Mouse (Mus musculus) limb, embryonic 12.5 days (tissue): ENCODE results near the gene Cd180. TPM values are rescaled to one million over a fixed set of nuclear protein-coding genes. Genes with fewer than 3 reads are reported as not detected.
"Not testable (repeated sequence)": the region's sequence is repeated elsewhere in the genome, so short reads cannot be mapped to it uniquely, and the experiment has no call there.

Experiments used
- ATAC-seq: fragments of 200-750 bp; cut with Nextera tagmentation; 2 replicates; pipeline ENCODE4 v1.8.0; 2017; ENCODE audit warnings: low read depth, moderate TSS enrichment; ENCODE audit not compliant: insufficient number of reproducible peaks, insufficient read depth, low FRiP score, low TSS enrichment
- H3K27ac ChIP-seq: fragments of 300-500 bp; sonication (generic); 2 replicates; pipeline ENCODE4 v1.5.1; 2016; ENCODE audit warnings: mild to moderate bottlenecking, moderate library complexity
- H3K27me3 ChIP-seq: fragments of 300-500 bp; sonication (generic); 2 replicates; pipeline ENCODE4 v1.6.1; 2016; ENCODE audit warnings: mild to moderate bottlenecking, moderate library complexity
- H3K36me3 ChIP-seq: fragments of 300-500 bp; sonication (generic); 2 replicates; pipeline ENCODE4 v1.6.1; 2016; ENCODE audit warnings: mild to moderate bottlenecking, moderate library complexity
- H3K4me1 ChIP-seq: fragments of 300-500 bp; sonication (generic); replicated peaks from 2 replicates; pipeline ENCODE4 v1.6.1; 2016
- H3K4me2 ChIP-seq: fragments of 300-500 bp; sonication (generic); 2 replicates; pipeline ENCODE4 v1.6.1; 2016; ENCODE audit warnings: mild to moderate bottlenecking, moderate library complexity
- H3K4me3 ChIP-seq: fragments of 300-500 bp; sonication (generic); replicated peaks from 2 replicates; pipeline ENCODE4 v1.5.1; 2016; ENCODE audit warnings: mild to moderate bottlenecking
- H3K9ac ChIP-seq: fragments of 300-500 bp; sonication (generic); replicated peaks from 2 replicates; pipeline ENCODE4 v1.6.1; 2016; ENCODE audit warnings: mild to moderate bottlenecking, moderate library complexity
- H3K9me3 ChIP-seq: fragments of 300-500 bp; sonication (generic); 2 replicates; pipeline ENCODE4 v1.6.1; 2016; ENCODE audit warnings: mild to moderate bottlenecking, moderate library complexity
- WGBS: fragments of 180-500 bp; shearing (Covaris S2); methylation state at CpG from one replicate; pipeline ENCODE4 v1.1.7; 2016; 5-methylcytosine and 5-hydroxymethylcytosine counted together
- polyA plus RNA-seq: library from polyadenylated mRNA; unstranded; fragments of >200 nt; fragmentation: Nextera tagmentation; extraction: Ambion mirVana; gene quantifications from 2 replicates; pipeline ENCODE4 v1.2.1, GENCODE M21; 2016

The Cd180 gene
- polyA plus RNA-seq, 1 experiment from 2014 or later = 0.16 TPM

DNA sequence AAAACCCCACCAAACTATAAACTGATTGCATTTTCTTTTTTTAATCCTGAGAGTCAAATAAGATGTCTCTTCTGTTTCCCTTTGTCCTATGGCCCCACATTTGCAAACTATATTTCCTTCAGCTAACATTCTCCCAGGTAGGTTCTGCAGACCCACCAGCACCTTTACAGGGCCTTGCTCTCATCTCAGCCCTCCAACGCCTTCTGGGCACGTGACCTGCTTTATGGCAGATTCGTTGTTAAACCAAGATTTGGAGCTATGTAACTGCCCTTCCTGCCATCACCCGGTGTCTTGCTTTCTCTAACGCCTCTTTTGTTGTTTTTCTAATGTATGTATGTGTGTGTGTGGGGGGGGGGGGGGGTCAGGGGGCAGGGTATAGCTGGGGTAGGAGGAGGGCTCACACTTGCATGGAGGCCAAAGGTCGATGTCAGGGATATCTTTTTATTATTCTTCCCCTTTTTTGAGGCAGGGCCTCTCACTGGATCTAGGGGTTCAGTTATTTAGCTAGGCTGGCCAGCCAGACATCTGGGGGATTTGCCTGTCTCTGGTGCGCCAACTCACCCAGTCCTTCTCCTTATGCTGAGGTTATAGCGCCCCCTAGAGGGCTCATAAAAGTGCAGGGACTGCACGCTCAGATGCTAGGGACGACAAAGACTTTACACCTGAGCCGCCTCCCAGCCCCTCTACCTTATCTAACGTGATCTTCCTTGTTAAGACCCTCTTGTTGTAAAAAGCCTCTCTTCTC lies 28.3 kb upstream of the Cd180 start:
- no peak overlapping the region for H3K27ac ChIP-seq
- H3K4me3 ChIP-seq = no peak overlapping the region
- 56% methylated on average over 12 of the region's 12 CpGs for WGBS
- H3K4me1 ChIP-seq = no peaks in the 10 kb centered on the region; the same call in 1 of the 2 replicates
- peaks cover 12% of the 10 kb centered on the region for H3K27me3 ChIP-seq
- no peaks in the 10 kb centered on the region for H3K9me3 ChIP-seq
- H3K4me2 ChIP-seq = peak overlapping the region; percentile 2
- no peak overlapping the region for H3K9ac ChIP-seq
- no peak for ATAC-seq
- no peaks in the 10 kb centered on the region for H3K36me3 ChIP-seq

DNA sequence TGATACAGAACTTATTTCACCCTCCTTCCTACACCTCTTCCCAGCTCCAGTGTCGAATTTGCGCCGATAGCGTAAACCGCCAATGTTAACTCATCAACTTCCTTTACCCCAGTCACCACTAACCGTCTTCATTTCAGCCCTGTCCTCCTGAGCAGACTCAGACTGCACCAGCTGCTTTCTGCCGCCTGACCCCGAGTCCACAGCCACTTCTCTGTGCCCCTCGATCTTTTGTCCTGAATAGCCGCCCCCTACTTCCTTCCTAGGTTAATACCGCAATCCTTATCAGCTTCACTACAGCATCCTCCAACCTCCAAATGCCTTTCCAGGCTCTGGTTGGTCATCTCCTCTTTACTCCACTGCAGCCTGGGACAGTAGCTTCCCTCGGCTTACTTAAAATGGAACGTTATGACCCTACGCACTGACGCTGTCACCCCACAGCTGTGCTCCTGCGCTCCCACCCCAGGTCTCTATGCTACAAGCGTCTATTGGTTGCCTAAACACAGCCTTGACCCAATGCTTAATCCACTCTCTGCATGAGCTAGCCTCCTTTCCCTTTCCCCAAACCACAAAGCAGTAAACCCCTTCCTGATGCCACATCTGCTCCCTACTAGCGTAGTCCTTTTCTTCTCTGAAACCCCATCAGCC lies 27.6 kb upstream of the Cd180 start:
- no peak for ATAC-seq
- no peak overlapping the region for H3K9ac ChIP-seq
- H3K4me1 ChIP-seq = peaks cover 5% of the 10 kb centered on the region
- 57% methylated on average over 18 of the region's 18 CpGs for WGBS
- H3K4me3 ChIP-seq = no peak overlapping the region
- no peaks in the 10 kb centered on the region for H3K36me3 ChIP-seq
- H3K27me3 ChIP-seq = peaks cover 12% of the 10 kb centered on the region
- H3K4me2 ChIP-seq = peak overlapping the region; percentile 2
- H3K27ac ChIP-seq = no peak overlapping the region
- H3K9me3 ChIP-seq = no peaks in the 10 kb centered on the region

DNA sequence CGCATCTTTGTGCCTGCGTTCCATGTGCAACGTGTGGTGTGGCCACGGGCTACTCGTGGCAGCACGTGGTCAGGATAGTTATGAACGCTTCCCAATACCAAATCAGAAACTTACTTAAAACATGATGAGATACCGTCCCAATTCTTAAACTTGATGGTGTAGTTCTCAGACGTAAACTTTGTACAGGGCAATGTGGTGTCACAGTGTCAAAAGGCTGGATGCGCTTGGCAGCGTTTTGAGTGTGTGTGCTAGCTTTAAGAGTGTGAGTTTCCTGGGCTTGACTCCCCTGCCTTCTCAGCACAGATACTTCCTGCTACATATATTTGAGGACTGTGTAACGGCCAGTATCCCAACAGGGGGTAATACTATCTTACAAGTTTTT lies 27.1 kb upstream of the Cd180 start:
- no peaks in the 10 kb centered on the region for H3K36me3 ChIP-seq
- H3K4me3 ChIP-seq = no peak overlapping the region
- H3K27ac ChIP-seq = no peak overlapping the region
- no peak overlapping the region for H3K4me2 ChIP-seq
- no peak overlapping the region for H3K9ac ChIP-seq
- peaks cover 5% of the 10 kb centered on the region for H3K4me1 ChIP-seq
- H3K9me3 ChIP-seq = no peaks in the 10 kb centered on the region
- peaks cover 12% of the 10 kb centered on the region for H3K27me3 ChIP-seq
- no peak for ATAC-seq
- WGBS = 81% methylated on average over 12 of the region's 12 CpGs

DNA sequence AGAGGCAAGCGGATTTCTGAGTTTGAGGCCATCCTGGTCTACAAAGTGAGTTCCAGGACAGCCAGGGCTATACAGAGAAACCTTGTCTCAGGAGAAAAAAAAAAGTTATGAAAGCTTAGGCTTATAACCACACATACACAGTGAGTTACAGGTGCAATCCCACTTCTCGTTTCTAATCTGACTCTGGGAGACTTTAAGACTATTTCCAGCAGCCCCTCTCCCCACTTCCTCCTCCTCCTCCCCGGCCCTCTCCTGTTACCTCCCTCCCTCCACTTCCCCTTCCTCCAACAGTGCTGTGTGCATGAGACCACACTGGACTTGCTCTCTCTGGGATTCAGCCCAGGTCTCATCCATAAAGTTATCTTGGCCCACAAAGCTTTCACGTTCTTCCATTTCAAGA lies 26.6 kb upstream of the Cd180 start:
- ATAC-seq = no peak
- 73% methylated on average over 4 of the region's 4 CpGs for WGBS

DNA sequence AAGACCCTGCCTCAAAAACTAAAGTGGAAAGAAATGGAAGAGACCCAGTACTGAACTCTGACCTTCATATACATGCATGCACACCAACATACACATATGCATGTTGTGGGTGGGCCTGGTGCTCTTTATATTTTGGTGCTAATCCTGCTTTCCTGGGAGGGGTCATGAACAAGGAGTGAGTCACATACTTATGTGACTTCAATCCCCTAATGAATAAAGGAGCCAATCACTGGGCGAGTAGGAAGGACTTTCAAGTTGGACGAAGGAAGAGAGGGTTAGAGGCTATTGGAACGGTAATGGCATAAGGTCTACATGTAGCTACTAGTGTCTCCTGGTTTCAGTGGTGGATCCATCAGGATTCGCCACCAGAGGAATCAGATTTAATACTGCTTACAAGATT lies 26.0 kb upstream of the Cd180 start:
- ATAC-seq = no peak
- no peak overlapping the region for H3K4me2 ChIP-seq
- WGBS = 85% methylated on average over 4 of the region's 4 CpGs

More for the DNA sequence above, 26.6 kb upstream of the Cd180 start:
- H3K27ac ChIP-seq = no peak overlapping the region
- peaks cover 12% of the 10 kb centered on the region for H3K27me3 ChIP-seq
- no peak overlapping the region for H3K4me3 ChIP-seq
- no peak overlapping the region for H3K4me2 ChIP-seq
- no peaks in the 10 kb centered on the region for H3K36me3 ChIP-seq
- peaks cover 5% of the 10 kb centered on the region for H3K4me1 ChIP-seq
- no peaks in the 10 kb centered on the region for H3K9me3 ChIP-seq
- no peak overlapping the region for H3K9ac ChIP-seq

DNA sequence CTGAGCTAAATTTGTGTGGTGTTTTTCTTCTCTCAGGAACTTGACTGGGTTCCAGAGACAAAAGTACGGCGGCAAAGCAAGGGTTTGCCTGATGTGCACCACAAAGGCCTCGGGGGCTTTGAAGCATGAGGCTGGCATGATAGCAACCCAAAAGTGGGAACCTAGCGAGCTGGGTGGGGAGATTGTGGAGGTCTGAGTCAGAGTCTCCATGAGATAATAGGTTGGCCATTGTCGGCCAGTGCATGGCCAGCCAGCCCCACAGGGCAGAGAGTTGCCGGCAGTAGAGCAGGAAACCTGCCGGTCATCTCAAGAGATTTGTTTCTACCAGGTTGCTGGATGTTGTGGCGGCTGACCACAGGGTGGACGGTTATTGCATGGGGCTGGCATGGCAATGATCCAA lies 25.5 kb upstream of the Cd180 start:
- ATAC-seq = no peak
- no peak overlapping the region for H3K4me3 ChIP-seq
- H3K27me3 ChIP-seq = peaks cover 12% of the 10 kb centered on the region
- H3K4me2 ChIP-seq = no peak overlapping the region
- no peak overlapping the region for H3K27ac ChIP-seq
- no peaks in the 10 kb centered on the region for H3K36me3 ChIP-seq
- no peaks in the 10 kb centered on the region; the same call in 1 of the 2 replicates for H3K9me3 ChIP-seq
- no peak overlapping the region for H3K9ac ChIP-seq
- peaks cover 5% of the 10 kb centered on the region for H3K4me1 ChIP-seq
- 91% methylated on average over 9 of the region's 9 CpGs for WGBS

More for the DNA sequence above, 26.0 kb upstream of the Cd180 start:
- Histone ChIP-seq H3K9ac (no peak overlapping the region), H3K36me3 (no peaks in the 10 kb centered on the region), H3K4me1 (peaks cover 5% of the 10 kb centered on the region), H3K4me3 (no peak overlapping the region), H3K27ac (no peak overlapping the region), H3K9me3 (no peaks in the 10 kb centered on the region; the same call in 1 of the 2 replicates), H3K27me3 (peaks cover 12% of the 10 kb centered on the region)

DNA sequence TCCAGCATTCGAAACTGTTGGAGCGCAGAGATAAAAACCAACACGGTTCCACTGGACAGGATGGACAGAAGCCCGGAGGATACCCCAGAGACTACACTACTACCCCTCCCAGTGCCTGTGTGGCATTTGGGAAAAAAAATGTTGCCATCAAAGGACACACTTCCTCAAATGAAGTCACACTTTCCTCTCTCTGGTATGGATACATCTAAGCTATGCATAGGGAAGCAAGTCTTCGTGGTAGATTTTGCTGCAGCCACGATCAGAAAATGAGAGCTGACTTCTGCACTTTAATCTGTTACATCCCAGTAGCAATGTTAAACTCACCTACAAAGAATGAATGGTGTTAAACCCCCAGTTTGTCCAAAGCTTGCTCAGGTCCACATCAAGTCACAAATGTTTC lies 24.4 kb upstream of the Cd180 start:
- Histone ChIP-seq H3K4me1 (peaks cover 5% of the 10 kb centered on the region), H3K9ac (no peak overlapping the region), H3K9me3 (no peaks in the 10 kb centered on the region; the same call in 1 of the 2 replicates), H3K4me3 (no peak overlapping the region), H3K27me3 (peaks cover 9% of the 10 kb centered on the region), H3K4me2 (no peak overlapping the region), H3K27ac (no peak overlapping the region), H3K36me3 (no peaks in the 10 kb centered on the region)
- no peak for ATAC-seq
- WGBS = 80% methylated on average over 6 of the region's 6 CpGs

DNA sequence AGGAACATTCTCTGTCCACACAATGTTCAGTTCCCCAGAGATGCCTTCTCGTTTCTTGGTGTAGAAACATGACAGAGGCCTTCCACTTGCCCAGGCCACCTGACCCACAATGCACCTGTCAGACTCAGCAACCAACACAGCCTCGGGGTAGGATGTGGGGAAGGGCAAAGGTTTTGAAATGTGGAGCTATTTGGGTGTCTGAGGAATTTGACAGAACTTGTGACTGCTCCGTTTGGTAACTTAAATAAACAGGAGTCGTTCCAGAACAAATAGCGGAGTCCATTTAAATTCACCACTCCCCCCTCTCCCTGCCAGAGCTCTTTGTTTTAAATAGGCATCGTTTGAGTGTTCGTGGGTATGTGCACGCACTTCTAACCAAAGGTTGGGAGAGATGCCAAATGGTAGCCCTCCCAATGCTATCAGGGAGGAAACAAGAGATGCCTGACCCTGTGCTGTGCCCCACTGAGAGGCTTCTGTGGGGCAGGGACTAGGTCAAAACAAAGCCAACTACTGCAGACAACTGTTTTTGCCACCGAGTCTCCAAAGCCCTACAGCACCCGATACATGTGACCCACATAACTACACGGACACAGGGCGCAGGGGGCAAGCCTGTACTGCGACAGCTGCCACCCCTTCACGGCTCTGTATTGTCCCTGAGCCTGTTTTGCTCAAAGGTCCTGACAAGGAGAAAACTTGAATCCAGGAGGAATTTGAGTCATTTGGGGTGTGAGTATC lies 23.7 kb upstream of the Cd180 start:
- WGBS = 47% methylated on average over 14 of the region's 14 CpGs
- Histone ChIP-seq H3K9me3 (no peaks in the 10 kb centered on the region; the same call in 1 of the 2 replicates), H3K4me2 (no peak overlapping the region), H3K36me3 (no peaks in the 10 kb centered on the region), H3K27me3 (peaks cover 9% of the 10 kb centered on the region), H3K4me1 (peaks cover 5% of the 10 kb centered on the region), H3K4me3 (no peak overlapping the region), H3K9ac (no peak overlapping the region), H3K27ac (no peak overlapping the region; the same call in 1 of the 2 replicates)
- peak; percentile 44; the same call in 1 of the 2 replicates for ATAC-seq

DNA sequence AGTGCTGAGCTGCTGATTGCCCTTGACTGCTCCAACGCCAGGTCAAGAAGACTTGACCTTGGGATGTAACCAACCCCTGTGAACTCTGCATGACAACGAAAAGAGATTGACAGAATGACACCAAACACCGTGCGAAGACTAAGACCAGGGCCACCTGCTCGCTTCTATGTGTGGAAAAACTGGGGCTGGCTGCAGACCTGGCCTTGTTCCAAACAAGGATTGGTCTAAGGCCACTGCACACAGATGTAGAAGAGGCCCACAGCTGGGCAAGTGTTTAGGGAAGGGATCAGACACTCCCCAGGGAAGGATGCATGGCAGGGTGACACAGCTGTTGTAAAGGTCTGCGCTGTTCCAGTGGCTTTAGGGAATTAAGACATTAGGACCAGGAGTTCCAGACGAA lies 22.9 kb upstream of the Cd180 start:
- Histone ChIP-seq H3K27me3 (peaks cover 9% of the 10 kb centered on the region), H3K4me2 (no peak overlapping the region), H3K4me1 (peaks cover 5% of the 10 kb centered on the region), H3K36me3 (no peaks in the 10 kb centered on the region), H3K4me3 (no peak overlapping the region), H3K9me3 (no peaks in the 10 kb centered on the region; the same call in 1 of the 2 replicates), H3K9ac (no peak overlapping the region), H3K27ac (no peak overlapping the region)
- 66% methylated on average over 7 of the region's 7 CpGs for WGBS
- ATAC-seq = peak; percentile 72; the same call in 1 of the 2 replicates

DNA sequence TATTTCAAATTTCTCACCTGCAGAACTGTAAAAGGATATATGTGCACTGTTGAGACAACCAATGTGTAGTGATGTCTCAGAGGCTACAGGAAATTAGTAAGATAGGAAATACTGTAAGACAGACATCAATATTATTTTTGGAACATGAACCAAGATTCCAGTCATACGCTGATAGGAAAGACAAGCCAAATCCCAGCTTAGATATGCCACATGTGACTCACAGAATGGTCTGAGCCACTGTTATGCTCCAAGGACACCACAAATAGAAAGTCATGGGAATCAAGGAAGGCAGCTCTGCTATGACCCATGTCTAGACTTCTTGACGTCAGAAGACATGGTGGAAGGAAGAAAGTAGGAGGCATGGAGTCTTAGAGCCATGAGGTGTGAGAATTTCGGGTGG lies 19.3 kb upstream of the Cd180 start:
- no peak for ATAC-seq
- Histone ChIP-seq H3K4me2 (no peak overlapping the region), H3K27ac (no peak overlapping the region), H3K4me1 (peaks cover 5% of the 10 kb centered on the region), H3K36me3 (no peaks in the 10 kb centered on the region), H3K27me3 (no peaks in the 10 kb centered on the region), H3K4me3 (no peak overlapping the region), H3K9ac (no peak overlapping the region), H3K9me3 (no peaks in the 10 kb centered on the region; the same call in 1 of the 2 replicates)
- WGBS = 85% methylated on average over 3 of the region's 3 CpGs

DNA sequence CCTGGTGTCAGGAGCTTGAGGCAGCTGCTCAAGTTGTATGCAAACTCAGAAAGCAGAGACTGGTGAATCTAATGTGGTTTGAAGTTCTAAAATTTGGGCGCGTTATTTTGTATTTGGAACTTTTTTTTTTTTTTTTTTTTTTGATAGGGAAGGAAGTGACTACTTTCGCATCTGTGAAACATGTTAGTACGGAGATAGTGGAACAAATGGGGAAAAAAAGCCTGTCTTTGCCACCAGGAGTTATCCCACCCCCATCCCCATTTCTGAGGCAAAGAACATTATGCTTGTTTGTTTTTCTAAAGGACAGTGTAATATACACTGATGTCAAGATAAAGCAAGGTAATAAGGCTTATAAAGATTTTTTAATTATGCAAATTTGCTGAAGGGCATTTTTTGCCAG lies 15.8 kb upstream of the Cd180 start:
- H3K4me3 ChIP-seq, H3K9ac ChIP-seq, H3K9me3 ChIP-seq, H3K27ac ChIP-seq, ATAC-seq, H3K27me3 ChIP-seq, H3K4me1 ChIP-seq, H3K36me3 ChIP-seq, H3K4me2 ChIP-seq: not testable (repeated sequence)
- WGBS = 80% methylated on average over 4 of the region's 4 CpGs
